Comparison of ENCODE assay signal across 22 mouse cellular contexts in the genomic region with DNA sequence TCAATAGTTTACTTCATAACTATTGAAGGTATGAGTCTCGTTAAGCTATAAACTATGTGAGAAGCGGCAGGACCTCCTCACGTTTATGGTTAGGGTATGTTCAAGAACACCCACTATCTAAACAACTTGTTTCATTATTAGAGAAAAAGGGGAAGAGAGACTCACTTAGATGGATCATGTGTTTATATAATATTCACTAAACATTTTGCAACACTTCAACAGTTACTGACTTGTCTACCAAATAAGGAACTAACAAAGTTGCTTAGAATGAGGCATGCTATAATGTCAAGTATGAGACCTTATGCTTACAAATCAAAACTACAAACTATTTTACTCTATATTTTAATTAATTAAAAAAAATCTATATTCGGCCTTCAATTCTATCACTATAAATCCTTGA.
DNase-seq lines count a peak whose midpoint lies in the region; ATAC-seq and TF ChIP-seq lines count a peak whose summit lies in the region.
"Had no signal": no experiment of that assay in that cellular context is flagged by ENCODE, and none has a peak within 500 bp of the region (broad histone marks: within the 10 kb centered on the region; RNA-seq: fewer than 3 reads in every experiment).

No protein-coding gene starts in this region.

- peak; percentile 29 for DNase-seq in liver, adult 2 months (ENCODE audit: extremely low read depth, low read depth, low spot score)
- no peak for DNase-seq in liver, embryonic 11.5 days (ENCODE audit: low spot score)
- no peak for DNase-seq in left cerebral cortex, adult 18-20 months (ENCODE audit: low spot score in 2 of 2)
- no peak for DNase-seq in c-Kit-positive CD71-positive TER-119-positive erythroid progenitor cells, embryonic 14.5 days (ENCODE audit: low spot score)
- no peak for DNase-seq in frontal cortex, postnatal 25 days (ENCODE audit: low spot score in 2 of 2)
- DNase-seq: adrenal gland, adult 2 months; adrenal gland, postnatal 14 days; cerebellum, adult 18-20 months; cerebellum, adult 9-10 months; cerebellum, postnatal 14 days; gastrocnemius, postnatal 10 days; gastrocnemius, postnatal 36 days had no signal

- H3K27me3 ChIP-seq in liver, adult 2 months (ENCODE audit: control insufficient read depth, insufficient read depth, low read length) = no peaks in the 10 kb centered on the region
- no peaks in the 10 kb centered on the region for H3K27me3 ChIP-seq in liver, embryonic 11.5 days (replicated peaks; ENCODE audit: control insufficient read depth, insufficient read depth, low read length)
- H3K27me3 ChIP-seq: embryonic facial prominence, embryonic 12.5 days; embryonic facial prominence, embryonic 15.5 days; forebrain, embryonic 15.5 days; hindbrain, embryonic 12.5 days; hindbrain, embryonic 15.5 days had no signal

- H3K79me2 ChIP-seq in liver, adult 2 months (ENCODE audit: control insufficient read depth, insufficient read depth, low read length) = no peaks in the 10 kb centered on the region
- no peaks in the 10 kb centered on the region; the same call in 1 of the 2 replicates for H3K79me2 ChIP-seq in macrophage (ENCODE audit: inconsistent target)

- no peak for TF ChIP-seq CTCF in liver, adult 2 months (IDR thresholded peaks at IDR 0.05; ENCODE audit: low read depth, low read length)
- TF ChIP-seq CTCF in bone marrow macrophage, adult 2 months (IDR thresholded peaks at IDR 0.05; ENCODE audit: low read depth, low read length) = no peak

- TF ChIP-seq POLR2A in liver, adult 2 months (IDR thresholded peaks at IDR 0.05; ENCODE audit: extremely low read depth, insufficient read depth, low read length) = no peak
- no peak for TF ChIP-seq POLR2A in bone marrow macrophage, adult 2 months (IDR thresholded peaks at IDR 0.05; ENCODE audit: borderline replicate concordance, low read depth, low read length)

- 81% methylated on average over 4 of the region's 4 CpGs for WGBS in liver, adult 2 months
- WGBS in liver, embryonic 11.5 days = 93% methylated on average over 4 of the region's 4 CpGs
- 50% methylated on average over 4 of the region's 4 CpGs for WGBS in macrophage (ENCODE audit: missing documents)

- H3K4me2 ChIP-seq in liver, embryonic 11.5 days = no peak overlapping the region
- H3K4me2 ChIP-seq: embryonic facial prominence, embryonic 12.5 days; embryonic facial prominence, embryonic 15.5 days; forebrain, embryonic 15.5 days; heart, embryonic 11.5 days; hindbrain, embryonic 12.5 days; hindbrain, embryonic 15.5 days had no signal

- ATAC-seq in liver, embryonic 11.5 days (replicated peaks; ENCODE audit: low FRiP score) = no peak
- peak; percentile 86 for ATAC-seq in monocyte, adult 5-6 weeks (replicated peaks; ENCODE audit: insufficient number of reproducible peaks, low FRiP score, low TSS enrichment, poor library complexity, severe bottlenecking)
- ATAC-seq: CD4-positive, CD25-positive, alpha-beta regulatory T cell, adult 4 months; forebrain, embryonic 15.5 days had no signal

- no peak overlapping the region for H3K4me3 ChIP-seq in liver, adult 2 months (ENCODE audit: insufficient read depth, low read depth, low read length)
- no peak overlapping the region for H3K4me3 ChIP-seq in liver, embryonic 11.5 days (ENCODE audit: low read depth, low read length)
- no peak overlapping the region for H3K4me3 ChIP-seq in bone marrow macrophage, adult 2 months (ENCODE audit: insufficient read depth, low read length)
- H3K4me3 ChIP-seq in macrophage (ENCODE audit: inconsistent target) = no peak overlapping the region
- H3K4me3 ChIP-seq: embryonic facial prominence, embryonic 12.5 days; embryonic facial prominence, embryonic 15.5 days; forebrain, embryonic 15.5 days; hindbrain, embryonic 12.5 days; hindbrain, embryonic 15.5 days had no signal

- peaks cover 38% of the 10 kb centered on the region for H3K36me3 ChIP-seq in liver, adult 2 months (ENCODE audit: control insufficient read depth, insufficient read depth, low read length)
- peaks cover 10% of the 10 kb centered on the region for H3K36me3 ChIP-seq in liver, embryonic 11.5 days (ENCODE audit: control insufficient read depth, insufficient read depth, low read length)
- peaks cover 26% of the 10 kb centered on the region for H3K36me3 ChIP-seq in macrophage (ENCODE audit: inconsistent target)

- H3K27ac ChIP-seq in liver, adult 2 months (replicated peaks; ENCODE audit: insufficient read depth, low read depth, low read length) = no peak overlapping the region
- no peak overlapping the region for H3K27ac ChIP-seq in liver, embryonic 11.5 days (ENCODE audit: low read depth, low read length)
- peak overlapping the region; percentile 54; the same call in 1 of the 2 replicates for H3K27ac ChIP-seq in bone marrow macrophage, adult 2 months (ENCODE audit: insufficient read depth, low read depth, low read length)
- H3K27ac ChIP-seq in macrophage = peak overlapping the region; percentile 58
- H3K27ac ChIP-seq: embryonic facial prominence, embryonic 12.5 days; embryonic facial prominence, embryonic 15.5 days; forebrain, embryonic 15.5 days; hindbrain, embryonic 12.5 days; hindbrain, embryonic 15.5 days had no signal

- no peak overlapping the region for H3K9ac ChIP-seq in liver, adult 2 months (ENCODE audit: low read depth, low read length)
- H3K9ac ChIP-seq in liver, embryonic 11.5 days (ENCODE audit: low read depth, low read length) = no peak overlapping the region
- H3K9ac ChIP-seq: embryonic facial prominence, embryonic 12.5 days; embryonic facial prominence, embryonic 15.5 days; forebrain, embryonic 15.5 days; hindbrain, embryonic 12.5 days; hindbrain, embryonic 15.5 days had no signal

- no peaks in the 10 kb centered on the region for H3K4me1 ChIP-seq in liver, adult 2 months (ENCODE audit: control insufficient read depth, insufficient read depth, low read length)
- H3K4me1 ChIP-seq in liver, embryonic 11.5 days (replicated peaks; ENCODE audit: control insufficient read depth, insufficient read depth, low read length) = no peaks in the 10 kb centered on the region
- peaks cover 16% of the 10 kb centered on the region for H3K4me1 ChIP-seq in bone marrow macrophage, adult 2 months (ENCODE audit: control insufficient read depth, insufficient read depth, low read length)
- H3K4me1 ChIP-seq: embryonic facial prominence, embryonic 12.5 days; embryonic facial prominence, embryonic 15.5 days; forebrain, embryonic 15.5 days; hindbrain, embryonic 12.5 days; hindbrain, embryonic 15.5 days had no signal

- no peaks in the 10 kb centered on the region for H3K9me3 ChIP-seq in liver, embryonic 11.5 days (ENCODE audit: control insufficient read depth, low read length)
- H3K9me3 ChIP-seq: embryonic facial prominence, embryonic 12.5 days; embryonic facial prominence, embryonic 15.5 days; forebrain, embryonic 15.5 days; hindbrain, embryonic 12.5 days; hindbrain, embryonic 15.5 days had no signal

Comparison
In these comparisons a context has a peak if more than half of its experiments do, and no peak if none do; other contexts are left out.
1. H3K27ac ChIP-seq: peak in bone marrow macrophage, adult 2 months (single experiment) and macrophage (single experiment); none in liver, adult 2 months (single experiment) and liver, embryonic 11.5 days (single experiment).